Mouse (Mus musculus) embryonic facial prominence, embryonic 13.5 days (tissue): ENCODE data around the gene Lgr6. TPM values are rescaled to one million over a fixed set of nuclear protein-coding genes. Genes with fewer than 3 reads are reported as not detected.

Source experiments
- ATAC-seq: fragments of 200-750 bp; cut with Nextera tagmentation; 2 replicates; pipeline ENCODE4 v1.8.0; 2017; ENCODE audit warnings: low read depth; ENCODE audit not compliant: insufficient number of reproducible peaks, insufficient read depth, low FRiP score, low TSS enrichment
- H3K27ac ChIP-seq: fragments of 300-500 bp; sonication (generic); 2 replicates; pipeline ENCODE4 v1.5.1; 2015; ENCODE audit warnings: moderate library complexity, mild to moderate bottlenecking, inconsistent platforms
- H3K27me3 ChIP-seq: fragments of 300-500 bp; sonication (generic); 2 replicates; pipeline ENCODE4 v1.6.1; 2015; ENCODE audit warnings: mild to moderate bottlenecking, inconsistent platforms
- H3K36me3 ChIP-seq: fragments of 300-500 bp; sonication (generic); 2 replicates; pipeline ENCODE4 v1.6.1; 2015; ENCODE audit warnings: mild to moderate bottlenecking, inconsistent platforms
- H3K4me1 ChIP-seq: fragments of 300-500 bp; sonication (generic); 2 replicates; pipeline ENCODE4 v1.6.1; 2015; ENCODE audit warnings: inconsistent platforms
- H3K4me2 ChIP-seq: fragments of 300-500 bp; sonication (generic); 2 replicates; pipeline ENCODE4 v1.6.1; 2015; ENCODE audit warnings: moderate library complexity, mild to moderate bottlenecking, inconsistent platforms
- H3K4me3 ChIP-seq: fragments of 300-500 bp; sonication (generic); 2 replicates; pipeline ENCODE4 v1.5.1; 2015; ENCODE audit warnings: mild to moderate bottlenecking, inconsistent platforms
- H3K9ac ChIP-seq: fragments of 300-500 bp; sonication (generic); 2 replicates; pipeline ENCODE4 v1.6.1; 2015; ENCODE audit warnings: mild to moderate bottlenecking, inconsistent platforms
- H3K9me3 ChIP-seq: fragments of 300-500 bp; sonication (generic); 2 replicates; pipeline ENCODE4 v1.6.1; 2016; ENCODE audit warnings: inconsistent platforms
- WGBS: fragments of 180-500 bp; shearing (Covaris S2); methylation state at CpG from one replicate; pipeline ENCODE4 v1.1.7; 2015; ENCODE audit warnings: mixed read lengths; 5-methylcytosine and 5-hydroxymethylcytosine counted together
- polyA plus RNA-seq: library from polyadenylated mRNA; unstranded; fragments of >200 nt; fragmentation: Nextera tagmentation; extraction: Ambion mirVana; gene quantifications from 2 replicates; pipeline ENCODE4 v1.2.1, GENCODE M21; 2015

The Lgr6 gene
- 8.3 and 11.5 TPM in 2 replicates for polyA plus RNA-seq

DNA sequence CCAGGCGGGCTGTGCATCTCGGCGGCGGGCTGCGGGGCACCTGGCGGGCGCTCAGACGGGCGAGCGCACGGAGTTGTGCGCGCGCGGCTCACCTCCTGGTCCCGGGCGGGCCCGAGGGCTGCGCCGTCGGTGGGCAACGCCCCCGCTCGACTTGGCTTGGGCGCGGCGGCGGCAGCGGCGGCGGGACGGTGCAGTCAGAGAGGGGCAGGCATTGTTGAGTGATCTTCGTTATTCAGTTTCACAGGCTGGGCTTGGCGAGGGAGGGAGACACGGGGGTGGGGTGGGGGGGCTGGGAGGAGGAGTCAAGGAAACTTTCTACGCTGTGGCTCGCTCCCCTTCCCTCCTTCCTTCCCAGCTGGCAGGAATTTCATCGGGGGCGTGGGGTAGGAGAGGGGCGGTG, at the start of gene Lgr6:
Gene Lgr6 (minus strand): TSS at position 153 of the 400 bp plus-strand sequence.
- ATAC-seq, result peak; percentile 26; the same call in 1 of the 2 replicates
- H3K4me1 ChIP-seq, result peaks cover 39% of the 10 kb centered on the region
- H3K4me3 ChIP-seq, result peak within 1 kb of the TSS; percentile 56
- peaks cover 73% of the 10 kb centered on the region for H3K27me3 ChIP-seq
- under 1% methylated on average over 39 of the region's 40 CpGs for WGBS
- H3K27ac ChIP-seq, result peak within 1 kb of the TSS; percentile 66; the same call in 1 of the 2 replicates
- peak within 1 kb of the TSS; percentile 77 for H3K4me2 ChIP-seq
- no peaks in the 10 kb centered on the region for H3K9me3 ChIP-seq
- H3K36me3 ChIP-seq, result no peaks in the 10 kb centered on the region
- H3K9ac ChIP-seq, result peak within 1 kb of the TSS; percentile 69

- peak overlapping the region; percentile 25; the same call in 1 of the 2 replicates for H3K4me3 ChIP-seq
- H3K9me3 ChIP-seq, result no peaks in the 10 kb centered on the region
- peaks cover 44% of the 10 kb centered on the region for H3K4me1 ChIP-seq
- H3K27me3 ChIP-seq, result no peaks in the 10 kb centered on the region
- WGBS, result 4% methylated on average over 14 of the region's 14 CpGs
- peaks cover 35% of the 10 kb centered on the region for H3K36me3 ChIP-seq
- peak; percentile 40 for ATAC-seq
- peak overlapping the region; percentile 89 for H3K27ac ChIP-seq
- H3K4me2 ChIP-seq, result peak overlapping the region; percentile 53
- peak overlapping the region; percentile 69 for H3K9ac ChIP-seq
Observed at GRCm38 (mm10) chr1:135154411-135154959, 49.4 kb upstream of the Lgr6 start.

- ATAC-seq, result no peak
- peaks cover 35% of the 10 kb centered on the region for H3K36me3 ChIP-seq
Observed at GRCm38 (mm10) chr1:135154011-135154410, 48.9 kb upstream of the Lgr6 start.

DNA sequence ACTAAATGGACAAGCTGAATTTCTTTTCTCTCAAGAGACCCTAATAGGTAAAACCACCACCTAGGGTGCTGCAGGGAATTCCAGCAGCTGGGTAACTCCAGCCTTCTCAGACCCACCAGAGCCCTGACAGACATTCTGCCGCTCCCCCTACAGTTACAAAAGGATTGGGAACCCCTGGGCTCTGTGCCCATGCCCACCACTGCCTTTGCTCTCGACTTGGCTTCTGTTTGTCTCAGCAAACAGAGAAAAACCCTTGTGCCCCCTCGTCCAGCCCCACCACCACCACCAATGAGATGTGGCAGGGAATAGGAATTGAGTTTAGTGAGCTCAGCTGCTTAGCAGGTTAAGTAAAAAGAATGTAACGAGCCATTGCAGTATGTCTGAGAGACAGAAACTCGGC, 43.9 kb upstream of the Lgr6 start:
- H3K36me3 ChIP-seq, result peaks cover 15% of the 10 kb centered on the region
- H3K4me3 ChIP-seq, result no peak overlapping the region
- peaks cover 45% of the 10 kb centered on the region for H3K4me1 ChIP-seq
- WGBS, result 65% methylated on average over 5 of the region's 5 CpGs
- no peak for ATAC-seq
- peak overlapping the region; percentile 81 for H3K4me2 ChIP-seq
- H3K9ac ChIP-seq, result no peak overlapping the region
- peak overlapping the region; percentile 94 for H3K27ac ChIP-seq
- H3K27me3 ChIP-seq, result no peaks in the 10 kb centered on the region
- H3K9me3 ChIP-seq, result no peaks in the 10 kb centered on the region

More at GRCm38 (mm10) chr1:135154011-135154410, 48.9 kb upstream of the Lgr6 start:
- H3K27me3 ChIP-seq, result no peaks in the 10 kb centered on the region
- WGBS, result 18% methylated on average over 13 of the region's 13 CpGs
- H3K4me3 ChIP-seq, result peak overlapping the region; percentile 25; the same call in 1 of the 2 replicates
- H3K4me2 ChIP-seq, result peak overlapping the region; percentile 53
- H3K4me1 ChIP-seq, result peaks cover 45% of the 10 kb centered on the region
- H3K9me3 ChIP-seq, result no peaks in the 10 kb centered on the region
- H3K27ac ChIP-seq, result peak overlapping the region; percentile 89
- peak overlapping the region; percentile 69 for H3K9ac ChIP-seq

GRCm38 (mm10) chr1:135148476-135148875, 43.4 kb upstream of the Lgr6 start:
- Histone ChIP-seq H3K9ac (peak overlapping the region; percentile 93), H3K4me1 (peaks cover 43% of the 10 kb centered on the region), H3K4me2 (peak overlapping the region; percentile 81), H3K36me3 (peaks cover 15% of the 10 kb centered on the region), H3K27ac (peak overlapping the region; percentile 94), H3K9me3 (no peaks in the 10 kb centered on the region), H3K27me3 (0 out of 2 replicates have a peak, but pooled peaks cover 3% of the 10 kb centered on the region), H3K4me3 (peak overlapping the region; percentile 83)
- ATAC-seq, result no peak
- WGBS, result 55% methylated on average over 4 of the region's 4 CpGs

GRCm38 (mm10) chr1:135147702-135148058, 42.6 kb upstream of the Lgr6 start:
- WGBS, result 0% methylated on average over 7 of the region's 7 CpGs

DNA sequence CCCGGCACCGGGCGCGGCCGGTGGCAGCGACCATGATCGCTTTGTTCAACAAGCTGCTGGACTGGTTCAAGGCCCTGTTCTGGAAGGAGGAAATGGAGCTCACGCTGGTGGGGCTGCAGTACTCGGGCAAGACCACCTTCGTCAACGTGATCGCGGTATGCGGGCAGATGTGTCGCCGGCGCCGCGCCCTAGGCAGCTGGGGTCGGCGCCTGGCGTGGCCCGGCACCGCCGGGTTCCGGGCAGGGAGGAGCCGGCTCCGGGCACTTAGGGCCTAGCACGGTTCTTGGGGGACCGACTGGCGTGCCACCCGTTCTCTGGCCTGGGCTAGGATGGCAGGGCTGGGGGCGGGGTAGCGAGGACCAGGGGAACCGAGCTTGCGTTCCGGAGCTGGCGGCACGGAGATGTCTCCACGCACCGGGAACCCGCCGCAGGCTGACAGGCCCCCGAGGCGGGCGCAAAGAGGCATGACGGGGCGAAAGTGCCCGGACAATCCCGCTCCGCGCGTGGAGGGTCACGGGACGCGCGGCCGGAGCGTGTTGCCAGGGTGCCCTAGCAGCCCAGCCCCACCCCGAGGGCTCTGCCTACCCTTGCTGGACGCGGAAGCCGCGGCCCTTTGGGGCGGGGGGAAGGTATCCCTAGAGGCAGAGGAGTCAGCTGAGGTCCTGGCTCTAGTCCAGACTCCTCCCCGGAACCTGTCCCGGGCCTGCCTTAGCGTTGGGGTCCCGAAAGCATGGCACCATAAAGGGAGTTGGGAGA, 42.0 kb upstream of the Lgr6 start:
- peak overlapping the region; percentile 83 for H3K4me3 ChIP-seq
- no peaks in the 10 kb centered on the region for H3K9me3 ChIP-seq
- peaks cover 36% of the 10 kb centered on the region for H3K4me1 ChIP-seq
- 0 out of 2 replicates have a peak, but pooled peaks cover 4% of the 10 kb centered on the region for H3K27me3 ChIP-seq
- peak; percentile 21 for ATAC-seq
- H3K27ac ChIP-seq, result peak overlapping the region; percentile 94
- under 1% methylated on average over 69 of the region's 69 CpGs for WGBS
- H3K4me2 ChIP-seq, result peak overlapping the region; percentile 81
- peaks cover 10% of the 10 kb centered on the region for H3K36me3 ChIP-seq
- peak overlapping the region; percentile 93 for H3K9ac ChIP-seq

More at GRCm38 (mm10) chr1:135147702-135148058, 42.6 kb upstream of the Lgr6 start:
- Histone ChIP-seq H3K9me3 (no peaks in the 10 kb centered on the region), H3K4me2 (peak overlapping the region; percentile 81), H3K27ac (peak overlapping the region; percentile 94), H3K4me3 (peak overlapping the region; percentile 83), H3K9ac (peak overlapping the region; percentile 93), H3K4me1 (peaks cover 42% of the 10 kb centered on the region), H3K27me3 (0 out of 2 replicates have a peak, but pooled peaks cover 4% of the 10 kb centered on the region), H3K36me3 (peaks cover 15% of the 10 kb centered on the region)
- 0 out of 2 replicates have a peak, but pooled peaks have one; percentile 2 for ATAC-seq

GRCm38 (mm10) chr1:135146077-135146945, 41.2 kb upstream of the Lgr6 start, which contains the start of gene Arl8a:
TSS of gene Arl8a (plus strand) at chr1:135146824.
- Histone ChIP-seq H3K27ac (peak within 1 kb of the TSS; percentile 94), H3K36me3 (peaks cover 4% of the 10 kb centered on the region), H3K4me1 (peaks cover 35% of the 10 kb centered on the region), H3K27me3 (0 out of 2 replicates have a peak, but pooled peaks cover 4% of the 10 kb centered on the region), H3K9ac (peak within 1 kb of the TSS; percentile 93), H3K4me2 (peak within 1 kb of the TSS; percentile 81), H3K4me3 (peak within 1 kb of the TSS; percentile 83), H3K9me3 (no peaks in the 10 kb centered on the region)
- ATAC-seq, result peak; percentile 70
- WGBS, result under 1% methylated on average over 65 of the region's 78 CpGs

- H3K27me3 ChIP-seq, result 0 out of 2 replicates have a peak, but pooled peaks cover 4% of the 10 kb centered on the region
- H3K9me3 ChIP-seq, result no peaks in the 10 kb centered on the region
- peaks cover 22% of the 10 kb centered on the region for H3K4me1 ChIP-seq
- H3K36me3 ChIP-seq, result no peaks in the 10 kb centered on the region
- no peak overlapping the region for H3K4me2 ChIP-seq
- H3K4me3 ChIP-seq, result no peak overlapping the region
- no peak overlapping the region for H3K9ac ChIP-seq
- WGBS, result 81% methylated on average over 2 of the region's 2 CpGs
- no peak for ATAC-seq
- no peak overlapping the region for H3K27ac ChIP-seq
Observed at GRCm38 (mm10) chr1:135143940-135144339, 38.9 kb upstream of the Lgr6 start.

GRCm38 (mm10) chr1:135142452-135142851, 37.4 kb upstream of the Lgr6 start:
- no peak for ATAC-seq

DNA sequence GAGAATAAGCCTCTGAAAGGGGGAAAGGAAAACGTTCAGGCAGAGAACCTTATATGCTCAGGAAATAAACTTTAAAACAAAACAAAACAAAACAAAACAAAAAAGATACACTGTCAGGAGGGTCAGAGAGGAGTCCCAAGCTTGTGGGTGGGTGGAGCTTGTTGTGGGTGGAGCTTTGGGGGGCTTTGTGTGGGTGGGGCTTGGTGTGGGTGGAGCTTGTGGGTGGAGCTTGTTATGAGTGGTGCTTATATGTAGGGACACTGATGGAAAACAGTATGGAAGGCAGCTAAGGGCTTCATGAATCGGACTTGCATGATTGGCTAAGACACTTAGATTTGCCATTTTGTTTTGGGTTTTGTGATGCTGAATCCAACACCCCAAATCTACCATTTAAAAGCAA, 34.8 kb upstream of the Lgr6 start:
- 62% methylated on average over 2 of the region's 2 CpGs for WGBS
- ATAC-seq, result no peak
- H3K27me3 ChIP-seq, result 0 out of 2 replicates have a peak, but pooled peaks cover 4% of the 10 kb centered on the region
- H3K27ac ChIP-seq, result no peak overlapping the region
- no peak overlapping the region for H3K4me3 ChIP-seq
- no peak overlapping the region for H3K9ac ChIP-seq
- no peaks in the 10 kb centered on the region for H3K36me3 ChIP-seq
- no peaks in the 10 kb centered on the region for H3K9me3 ChIP-seq
- no peak overlapping the region for H3K4me2 ChIP-seq
- no peaks in the 10 kb centered on the region for H3K4me1 ChIP-seq

More at GRCm38 (mm10) chr1:135142452-135142851, 37.4 kb upstream of the Lgr6 start:
- no peak overlapping the region for H3K4me2 ChIP-seq
- 0 out of 2 replicates have a peak, but pooled peaks cover 4% of the 10 kb centered on the region for H3K27me3 ChIP-seq
- H3K4me1 ChIP-seq, result peaks cover 10% of the 10 kb centered on the region; the same call in 1 of the 2 replicates
- H3K9ac ChIP-seq, result no peak overlapping the region
- no peaks in the 10 kb centered on the region for H3K9me3 ChIP-seq
- no peak overlapping the region for H3K4me3 ChIP-seq
- WGBS, result 71% methylated on average over 2 of the region's 2 CpGs
- no peaks in the 10 kb centered on the region for H3K36me3 ChIP-seq
- no peak overlapping the region for H3K27ac ChIP-seq
